Mouse (Mus musculus) spleen, adult 18-20 months (tissue): ENCODE data around the gene Cacnb4.

Experiments
- DNase-seq, 2 experiments: peaks; one replicate each; pipeline ENCODE4 v3.0.0; 2022; ENCODE audit warnings: mixed read lengths in 2 of 2

Cacnb4 gene

GRCm38 (mm10) chr2:52676023-52676912 is at the start of gene Cacnb4:
TSS of gene Cacnb4 (minus strand) at chr2:52676831.
- DNase-seq, result peak in 1 of 2 experiments; percentile 5

- no peak for DNase-seq
Measured at GRCm38 (mm10) chr2:52720231-52721025, 43.8 kb upstream of the Cacnb4 start.

- no peak for DNase-seq
Measured at GRCm38 (mm10) chr2:52717076-52717475, 40.4 kb upstream of the Cacnb4 start.

GRCm38 (mm10) chr2:52715538-52715937 is 38.9 kb upstream of the Cacnb4 start:
- no peak for DNase-seq

GRCm38 (mm10) chr2:52714111-52714510 is 37.5 kb upstream of the Cacnb4 start:
- no peak for DNase-seq

- no peak for DNase-seq
Measured at GRCm38 (mm10) chr2:52710804-52711203, 34.2 kb upstream of the Cacnb4 start.

GRCm38 (mm10) chr2:52709417-52709816 is 32.8 kb upstream of the Cacnb4 start:
- no peak for DNase-seq

GRCm38 (mm10) chr2:52701368-52702036 is 24.9 kb upstream of the Cacnb4 start:
- no peak for DNase-seq

GRCm38 (mm10) chr2:52700352-52700751 is 23.7 kb upstream of the Cacnb4 start:
- DNase-seq, result no peak

- no peak for DNase-seq
Measured at GRCm38 (mm10) chr2:52694604-52695003, 18.0 kb upstream of the Cacnb4 start.

- no peak for DNase-seq
Measured at GRCm38 (mm10) chr2:52691745-52692144, 15.1 kb upstream of the Cacnb4 start.

- DNase-seq, result no peak
Measured at GRCm38 (mm10) chr2:52686601-52687000, 10.0 kb upstream of the Cacnb4 start.

GRCm38 (mm10) chr2:52677589-52677988 is 958 bp upstream of the Cacnb4 start:
- no peak for DNase-seq

- no peak for DNase-seq
Measured at GRCm38 (mm10) chr2:52676913-52677303, 277 bp upstream of the Cacnb4 start.

- DNase-seq, result peak in 1 of 2 experiments; percentile 3
Measured at GRCm38 (mm10) chr2:52675278-52675987, 1.2 kb downstream of the Cacnb4 start.

GRCm38 (mm10) chr2:52674886-52675277 is 1.7 kb downstream of the Cacnb4 start:
- peak in 1 of 2 experiments; percentile 3 for DNase-seq

GRCm38 (mm10) chr2:52673172-52673571 is 3.5 kb downstream of the Cacnb4 start:
- DNase-seq, result no peak

- no peak for DNase-seq
Measured at GRCm38 (mm10) chr2:52670733-52671132, 5.9 kb downstream of the Cacnb4 start.

GRCm38 (mm10) chr2:52668480-52668879 is 8.2 kb downstream of the Cacnb4 start:
- no peak for DNase-seq

GRCm38 (mm10) chr2:52656722-52657121 is 19.9 kb downstream of the Cacnb4 start:
- no peak for DNase-seq

- DNase-seq, result no peak
Measured at GRCm38 (mm10) chr2:52654541-52654940, 22.1 kb downstream of the Cacnb4 start.

- DNase-seq, result no peak
Measured at GRCm38 (mm10) chr2:52651547-52651946, 25.1 kb downstream of the Cacnb4 start.
